Mouse (Mus musculus): ENCODE data around the gene Zbtb21. TPM values are rescaled to one million over a fixed set of nuclear protein-coding genes. Genes with fewer than 3 reads are reported as not detected.
A peak's percentile ranks its signal among the peaks of the same experiment; 100 is the strongest.

Zbtb21 gene
- polyA plus RNA-seq, 1 experiment from 2014 or later: 10.4 TPM

DNA sequence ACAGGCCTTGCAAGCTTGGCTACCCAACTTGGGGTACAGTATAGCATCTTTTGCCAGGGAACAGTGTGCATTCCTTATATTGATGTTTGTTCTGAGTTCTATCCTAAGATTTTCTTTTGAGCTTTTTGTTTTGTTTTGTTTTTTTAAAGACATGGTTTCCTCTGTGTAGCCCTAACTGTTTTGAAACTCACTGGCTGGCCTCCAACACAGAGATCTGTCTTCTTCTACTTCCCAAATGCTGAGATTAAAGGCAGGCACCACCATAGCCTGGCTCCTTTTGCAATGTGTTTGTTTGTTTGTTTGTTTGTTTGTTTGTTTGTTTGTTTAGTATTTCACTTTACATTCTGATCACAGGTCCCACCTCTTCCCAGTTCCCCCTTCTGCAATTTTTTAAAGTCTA is 32.2 kb downstream of the Zbtb21 start:
- no peak overlapping the region for H3K4me2 ChIP-seq
- no peaks in the 10 kb centered on the region for H3K36me3 ChIP-seq (ENCODE audit: control insufficient read depth, insufficient read depth, low read length)
- 0 out of 2 replicates have a peak, but pooled peaks cover 8% of the 10 kb centered on the region for H3K4me1 ChIP-seq (ENCODE audit: control insufficient read depth, insufficient read depth, low read length)
- H3K27ac ChIP-seq (ENCODE audit: low read depth, low read length): no peak overlapping the region
- no peak overlapping the region for H3K9ac ChIP-seq (ENCODE audit: low read depth, low read length)
- no peaks in the 10 kb centered on the region for H3K9me3 ChIP-seq (replicated peaks; ENCODE audit: control insufficient read depth, low read length)
- H3K4me3 ChIP-seq (ENCODE audit: low read depth, low read length): no peak overlapping the region
- no peaks in the 10 kb centered on the region; the same call in 1 of the 2 replicates for H3K27me3 ChIP-seq (ENCODE audit: control insufficient read depth, insufficient read depth, low read length)
- no peak for ATAC-seq (replicated peaks; ENCODE audit: insufficient number of reproducible peaks, low FRiP score, low TSS enrichment)

DNA sequence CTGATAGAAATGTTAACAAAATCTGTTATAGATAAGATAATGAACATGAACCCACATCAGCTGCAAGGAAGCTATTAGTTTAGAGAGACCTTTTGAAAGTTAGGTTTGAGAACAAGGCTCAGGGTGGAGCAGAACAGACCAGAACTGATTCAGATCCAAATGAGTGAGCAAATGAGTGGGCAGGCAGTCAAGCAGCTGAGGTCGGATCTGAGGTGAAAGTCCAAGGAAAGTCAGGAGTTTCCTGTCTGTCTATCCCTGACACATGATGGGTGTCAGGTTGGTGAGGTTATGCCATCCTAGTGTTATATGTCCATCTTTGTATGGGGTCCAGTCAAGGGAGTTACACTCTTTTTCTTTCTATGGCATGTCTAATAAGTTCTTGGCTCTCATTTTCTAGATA is 32.9 kb downstream of the Zbtb21 start:
- no peaks in the 10 kb centered on the region; the same call in 1 of the 2 replicates for H3K27me3 ChIP-seq (ENCODE audit: control insufficient read depth, insufficient read depth, low read length)
- ATAC-seq (replicated peaks; ENCODE audit: insufficient number of reproducible peaks, low FRiP score, low TSS enrichment): no peak
- H3K9ac ChIP-seq (ENCODE audit: low read depth, low read length): no peak overlapping the region
- no peak overlapping the region for H3K27ac ChIP-seq (ENCODE audit: low read depth, low read length)
- H3K4me2 ChIP-seq: no peak overlapping the region
- no peaks in the 10 kb centered on the region for H3K9me3 ChIP-seq (replicated peaks; ENCODE audit: control insufficient read depth, low read length)
- 0 out of 2 replicates have a peak, but pooled peaks cover 8% of the 10 kb centered on the region for H3K4me1 ChIP-seq (ENCODE audit: control insufficient read depth, insufficient read depth, low read length)
- 53% methylated on average over 1 of the region's 1 CpGs for WGBS (ENCODE audit: insufficient replicate concordance)
- H3K36me3 ChIP-seq (ENCODE audit: control insufficient read depth, insufficient read depth, low read length): no peaks in the 10 kb centered on the region
- H3K4me3 ChIP-seq (ENCODE audit: low read depth, low read length): no peak overlapping the region

DNA sequence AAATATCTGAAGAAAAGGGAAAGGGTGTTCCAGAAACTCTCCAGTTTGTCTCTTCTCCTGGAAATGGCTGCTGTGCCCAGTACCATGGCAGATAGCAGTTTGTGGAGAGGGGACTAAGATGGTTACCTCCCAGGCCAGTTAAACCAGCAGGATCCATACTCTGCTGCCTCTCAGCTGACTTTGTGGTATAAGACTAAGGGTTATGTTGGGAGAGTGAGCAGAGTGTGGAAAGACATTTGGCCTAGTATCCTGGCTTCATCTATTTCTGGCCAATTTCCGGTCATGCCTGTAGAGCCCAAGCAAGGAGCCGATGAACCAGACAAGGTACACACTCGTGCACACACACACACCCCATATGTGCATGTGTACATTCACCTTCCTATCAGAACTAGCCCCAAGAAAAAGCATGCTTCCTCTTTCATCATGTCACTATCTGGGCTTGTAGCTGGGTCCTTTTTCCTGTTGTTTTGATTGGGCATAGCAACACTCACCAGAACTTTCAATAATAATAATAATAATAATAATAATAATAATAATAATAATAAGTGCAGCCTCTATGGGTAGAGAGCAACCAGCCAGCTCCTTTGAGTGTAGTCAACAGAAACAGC is 35.0 kb downstream of the Zbtb21 start:
- 0 out of 2 replicates have a peak, but pooled peaks cover 8% of the 10 kb centered on the region for H3K4me1 ChIP-seq (ENCODE audit: control insufficient read depth, insufficient read depth, low read length)
- H3K36me3 ChIP-seq (ENCODE audit: control insufficient read depth, insufficient read depth, low read length): no peaks in the 10 kb centered on the region
- 85% methylated on average over 3 of the region's 3 CpGs for WGBS (ENCODE audit: insufficient replicate concordance)
- no peak overlapping the region for H3K27ac ChIP-seq (ENCODE audit: low read depth, low read length)
- no peaks in the 10 kb centered on the region for H3K9me3 ChIP-seq (replicated peaks; ENCODE audit: control insufficient read depth, low read length)
- H3K4me2 ChIP-seq: no peak overlapping the region
- no peaks in the 10 kb centered on the region for H3K27me3 ChIP-seq (ENCODE audit: control insufficient read depth, insufficient read depth, low read length)
- no peak overlapping the region for H3K9ac ChIP-seq (ENCODE audit: low read depth, low read length)
- no peak for ATAC-seq (replicated peaks; ENCODE audit: insufficient number of reproducible peaks, low FRiP score, low TSS enrichment)
- no peak overlapping the region for H3K4me3 ChIP-seq (ENCODE audit: low read depth, low read length)

DNA sequence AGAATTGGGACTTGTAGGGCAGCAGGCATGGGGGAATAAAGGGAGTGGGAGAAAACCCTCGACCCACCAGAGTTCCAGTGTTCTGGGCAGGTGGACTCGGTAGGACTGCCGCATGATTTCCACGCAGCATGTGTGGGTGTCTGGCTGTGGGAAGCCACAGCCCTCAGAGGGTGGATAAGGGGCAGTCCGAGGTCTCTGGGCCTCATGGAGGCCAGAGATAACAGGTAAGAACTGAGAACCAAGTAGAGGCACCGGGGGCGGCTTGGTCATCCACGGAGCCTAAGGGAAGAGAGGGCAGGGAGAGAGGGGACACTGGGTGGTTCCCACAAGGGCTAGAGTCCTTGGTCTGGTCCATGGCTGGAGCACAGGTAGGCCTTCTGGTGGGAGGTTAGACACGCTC is 36.0 kb downstream of the Zbtb21 start:
- no peaks in the 10 kb centered on the region for H3K27me3 ChIP-seq (ENCODE audit: control insufficient read depth, insufficient read depth, low read length)
- no peak overlapping the region for H3K27ac ChIP-seq (ENCODE audit: low read depth, low read length)
- no peaks in the 10 kb centered on the region for H3K9me3 ChIP-seq (replicated peaks; ENCODE audit: control insufficient read depth, low read length)
- no peaks in the 10 kb centered on the region for H3K36me3 ChIP-seq (ENCODE audit: control insufficient read depth, insufficient read depth, low read length)
- no peak for ATAC-seq (replicated peaks; ENCODE audit: insufficient number of reproducible peaks, low FRiP score, low TSS enrichment)
- 79% methylated on average over 9 of the region's 9 CpGs for WGBS (ENCODE audit: insufficient replicate concordance)
- no peak overlapping the region for H3K4me2 ChIP-seq
- H3K9ac ChIP-seq (ENCODE audit: low read depth, low read length): no peak overlapping the region
- peaks cover 11% of the 10 kb centered on the region for H3K4me1 ChIP-seq (ENCODE audit: control insufficient read depth, insufficient read depth, low read length)
- no peak overlapping the region for H3K4me3 ChIP-seq (ENCODE audit: low read depth, low read length)

DNA sequence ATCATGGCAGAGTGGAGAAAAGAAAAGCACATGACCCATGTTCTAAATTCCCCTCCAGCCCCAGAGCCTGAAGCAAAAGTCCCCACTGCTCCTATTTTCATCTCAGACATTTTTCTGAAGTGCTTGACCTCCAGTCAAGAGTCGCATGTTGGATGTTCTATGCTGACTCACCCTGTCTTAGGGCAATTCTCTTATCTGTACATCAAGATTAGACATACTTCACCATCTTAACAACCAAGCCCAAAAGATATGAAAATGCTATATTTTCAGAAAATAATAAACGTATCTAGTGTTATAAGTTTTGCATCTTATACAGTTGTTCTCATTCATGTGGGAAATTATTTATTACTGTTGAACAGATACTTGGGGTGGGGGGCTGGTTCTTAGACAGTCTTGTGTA is 36.7 kb downstream of the Zbtb21 start:
- no peak overlapping the region for H3K4me2 ChIP-seq
- H3K9ac ChIP-seq (ENCODE audit: low read depth, low read length): no peak overlapping the region
- ATAC-seq (replicated peaks; ENCODE audit: insufficient number of reproducible peaks, low FRiP score, low TSS enrichment): no peak
- no peak overlapping the region for H3K27ac ChIP-seq (ENCODE audit: low read depth, low read length)
- H3K4me3 ChIP-seq (ENCODE audit: low read depth, low read length): no peak overlapping the region
- 70% methylated on average over 2 of the region's 2 CpGs for WGBS (ENCODE audit: insufficient replicate concordance)
- H3K27me3 ChIP-seq (ENCODE audit: control insufficient read depth, insufficient read depth, low read length): no peaks in the 10 kb centered on the region
- no peaks in the 10 kb centered on the region for H3K9me3 ChIP-seq (replicated peaks; ENCODE audit: control insufficient read depth, low read length)
- H3K36me3 ChIP-seq (ENCODE audit: control insufficient read depth, insufficient read depth, low read length): no peaks in the 10 kb centered on the region
- peaks cover 15% of the 10 kb centered on the region for H3K4me1 ChIP-seq (ENCODE audit: control insufficient read depth, insufficient read depth, low read length)

DNA sequence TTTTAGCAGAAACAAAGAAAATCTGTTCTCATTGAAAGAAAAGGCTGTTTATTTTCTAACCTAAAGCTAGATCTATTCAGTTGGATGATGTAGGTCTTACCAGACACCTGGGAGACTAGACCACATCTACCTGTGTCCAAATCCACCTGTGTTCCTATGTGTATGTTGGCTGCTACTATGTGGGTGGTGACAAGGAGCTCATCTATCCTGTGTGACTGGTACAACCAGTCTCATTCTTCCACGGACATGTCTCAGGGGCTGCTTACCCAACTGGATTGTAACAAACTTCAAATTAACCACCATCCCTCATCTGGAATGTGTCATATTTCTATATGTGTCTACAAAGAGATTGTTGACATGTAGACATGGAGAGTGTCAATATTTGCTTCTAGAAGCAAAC is 38.7 kb downstream of the Zbtb21 start:
- Histone ChIP-seq H3K4me3 (ENCODE audit: low read depth, low read length) (no peak overlapping the region), H3K9me3 (replicated peaks; ENCODE audit: control insufficient read depth, low read length) (no peaks in the 10 kb centered on the region), H3K4me2 (no peak overlapping the region), H3K9ac (ENCODE audit: low read depth, low read length) (no peak overlapping the region), H3K27me3 (ENCODE audit: control insufficient read depth, insufficient read depth, low read length) (no peaks in the 10 kb centered on the region), H3K4me1 (ENCODE audit: control insufficient read depth, insufficient read depth, low read length) (peaks cover 25% of the 10 kb centered on the region), H3K36me3 (ENCODE audit: control insufficient read depth, insufficient read depth, low read length) (no peaks in the 10 kb centered on the region), H3K27ac (ENCODE audit: low read depth, low read length) (no peak overlapping the region)
- ATAC-seq (replicated peaks; ENCODE audit: insufficient number of reproducible peaks, low FRiP score, low TSS enrichment): no peak
- WGBS (ENCODE audit: insufficient replicate concordance): 60% methylated on average over 1 of the region's 1 CpGs

DNA sequence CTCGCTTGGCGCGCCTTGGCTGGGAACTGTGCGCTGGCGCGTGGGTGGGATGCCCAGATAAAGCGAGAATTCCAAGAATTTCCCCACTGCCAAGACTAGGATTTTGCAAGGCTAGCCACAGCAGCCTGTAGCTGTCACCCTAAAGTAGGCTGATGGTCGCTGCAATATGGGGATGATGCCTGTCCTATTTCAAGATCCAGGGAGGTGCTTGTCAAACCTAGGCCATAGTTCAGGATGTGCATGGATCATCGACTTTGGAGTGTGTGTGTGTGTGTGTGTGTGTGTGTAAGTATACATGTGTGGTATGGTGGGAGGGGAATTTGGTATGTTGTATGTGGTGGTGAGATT is 39.7 kb downstream of the Zbtb21 start:
- H3K27ac ChIP-seq (ENCODE audit: low read depth, low read length): no peak overlapping the region
- H3K4me2 ChIP-seq: peak overlapping the region; percentile 70
- no peaks in the 10 kb centered on the region for H3K9me3 ChIP-seq (replicated peaks; ENCODE audit: control insufficient read depth, low read length)
- no peaks in the 10 kb centered on the region for H3K36me3 ChIP-seq (ENCODE audit: control insufficient read depth, insufficient read depth, low read length)
- H3K4me1 ChIP-seq (ENCODE audit: control insufficient read depth, insufficient read depth, low read length): peaks cover 20% of the 10 kb centered on the region
- no peak for ATAC-seq (replicated peaks; ENCODE audit: insufficient number of reproducible peaks, low FRiP score, low TSS enrichment)
- WGBS (ENCODE audit: insufficient replicate concordance): 0% methylated on average over 9 of the region's 9 CpGs
- peak overlapping the region; percentile 72 for H3K4me3 ChIP-seq (ENCODE audit: low read depth, low read length)
- H3K27me3 ChIP-seq (ENCODE audit: control insufficient read depth, insufficient read depth, low read length): no peaks in the 10 kb centered on the region
- H3K9ac ChIP-seq (ENCODE audit: low read depth, low read length): peak overlapping the region; percentile 76; the same call in 1 of the 2 replicates

DNA sequence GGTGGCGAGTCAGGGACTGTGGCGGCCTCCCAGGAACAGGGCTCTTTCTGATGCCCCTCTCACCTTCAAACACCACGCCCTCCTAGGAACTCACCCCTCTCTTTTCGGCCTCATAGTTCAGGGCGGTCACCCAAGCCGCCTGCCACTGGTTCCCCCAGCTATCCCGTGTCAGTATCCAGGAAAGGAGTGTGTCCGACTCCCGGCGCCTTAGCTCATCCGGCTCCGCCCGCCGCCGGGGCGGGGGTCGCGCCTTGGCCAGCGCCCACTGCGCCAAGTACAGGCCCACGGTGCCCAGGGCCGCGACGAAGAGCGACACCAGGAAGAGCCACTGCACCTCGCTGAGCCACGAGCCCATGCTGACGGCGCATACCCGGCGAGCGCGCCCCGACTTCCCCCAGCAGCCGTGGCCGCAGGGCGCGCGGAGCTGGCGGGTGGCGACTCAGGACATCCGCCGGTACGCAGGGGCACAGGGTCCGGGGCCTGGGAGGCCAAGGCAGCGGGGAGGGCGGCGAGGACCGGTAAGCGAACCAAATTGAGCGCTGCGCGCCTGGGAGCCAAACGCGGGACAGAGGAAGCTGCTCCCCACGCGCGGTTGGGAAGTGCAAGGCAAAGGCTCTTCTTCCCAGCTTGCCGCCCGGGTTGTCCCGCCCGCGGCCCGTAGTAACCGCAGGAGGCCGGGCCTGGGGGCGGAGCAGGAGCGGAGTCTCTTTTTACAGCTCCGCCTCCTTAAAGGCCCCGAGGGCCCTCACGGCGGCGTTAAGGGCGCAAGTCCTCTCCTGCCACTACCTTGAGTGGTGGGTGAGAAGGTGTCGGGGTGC is 40.3 kb downstream of the Zbtb21 start:
- H3K27me3 ChIP-seq (ENCODE audit: control insufficient read depth, insufficient read depth, low read length): no peaks in the 10 kb centered on the region
- H3K4me3 ChIP-seq (ENCODE audit: low read depth, low read length): peak overlapping the region; percentile 72
- ATAC-seq (replicated peaks; ENCODE audit: insufficient number of reproducible peaks, low FRiP score, low TSS enrichment): peak; percentile 90
- peak overlapping the region; percentile 70 for H3K4me2 ChIP-seq
- no peaks in the 10 kb centered on the region for H3K9me3 ChIP-seq (replicated peaks; ENCODE audit: control insufficient read depth, low read length)
- peaks cover 20% of the 10 kb centered on the region for H3K4me1 ChIP-seq (ENCODE audit: control insufficient read depth, insufficient read depth, low read length)
- peak overlapping the region; percentile 76 for H3K9ac ChIP-seq (ENCODE audit: low read depth, low read length)
- peak overlapping the region; percentile 73 for H3K27ac ChIP-seq (ENCODE audit: low read depth, low read length)
- H3K36me3 ChIP-seq (ENCODE audit: control insufficient read depth, insufficient read depth, low read length): no peaks in the 10 kb centered on the region
- WGBS (ENCODE audit: insufficient replicate concordance): 1% methylated on average over 74 of the region's 75 CpGs

DNA sequence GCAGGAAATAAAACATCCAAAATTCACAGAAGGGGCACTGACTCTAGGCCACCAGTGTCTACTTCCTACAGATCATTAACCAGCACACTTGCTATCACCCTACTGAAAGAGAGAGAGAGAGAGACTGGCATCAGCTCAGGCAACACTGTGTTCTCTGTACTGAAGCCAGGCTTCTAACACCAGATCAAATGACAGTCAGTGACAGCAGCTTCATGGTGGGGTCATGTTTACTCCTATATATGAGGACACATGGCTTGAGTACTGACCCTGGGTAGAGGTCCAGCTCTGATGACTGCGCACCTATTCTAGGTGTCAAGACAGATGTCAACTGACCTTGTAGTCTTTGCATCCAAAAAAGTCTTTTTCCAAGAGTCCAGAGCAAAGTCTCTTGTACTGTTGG is 41.8 kb downstream of the Zbtb21 start:
- Histone ChIP-seq H3K36me3 (ENCODE audit: control insufficient read depth, insufficient read depth, low read length) (no peaks in the 10 kb centered on the region), H3K27me3 (ENCODE audit: control insufficient read depth, insufficient read depth, low read length) (no peaks in the 10 kb centered on the region), H3K4me3 (ENCODE audit: low read depth, low read length) (no peak overlapping the region), H3K4me2 (no peak overlapping the region; the same call in 1 of the 2 replicates), H3K27ac (ENCODE audit: low read depth, low read length) (no peak overlapping the region), H3K9me3 (replicated peaks; ENCODE audit: control insufficient read depth, low read length) (no peaks in the 10 kb centered on the region), H3K9ac (ENCODE audit: low read depth, low read length) (no peak overlapping the region), H3K4me1 (ENCODE audit: control insufficient read depth, insufficient read depth, low read length) (peaks cover 20% of the 10 kb centered on the region)
- ATAC-seq (replicated peaks; ENCODE audit: insufficient number of reproducible peaks, low FRiP score, low TSS enrichment): no peak
- WGBS (ENCODE audit: insufficient replicate concordance): 88% methylated on average over 1 of the region's 1 CpGs
